Mouse (Mus musculus) brain, adult 10 weeks (tissue): ENCODE results near the gene Olfr1315-ps1. TPM values are rescaled to one million over a fixed set of nuclear protein-coding genes. Genes with fewer than 3 reads are reported as not detected.

ENCODE experiments used
- polyA plus RNA-seq: library from polyadenylated mRNA; stranded (reverse); fragments of 350-450 nt; fragmentation: Illumina TruSeq; extraction: RNeasy Lipid Tissue Mini Kit (QIAGEN cat#74804); gene quantifications from one replicate; pipeline ENCODE4 v1.2.3, GENCODE M21; 2015; ENCODE audit warnings: low read depth, low replicate concordance

Olfr1315-ps1 gene
- not detected for polyA plus RNA-seq

GRCm38 (mm10) chr2:112115340-112115739 lies at the start of gene Olfr1315-ps1:
Gene Olfr1315-ps1, minus strand, starts transcription at chr2:112115440.

DNA sequence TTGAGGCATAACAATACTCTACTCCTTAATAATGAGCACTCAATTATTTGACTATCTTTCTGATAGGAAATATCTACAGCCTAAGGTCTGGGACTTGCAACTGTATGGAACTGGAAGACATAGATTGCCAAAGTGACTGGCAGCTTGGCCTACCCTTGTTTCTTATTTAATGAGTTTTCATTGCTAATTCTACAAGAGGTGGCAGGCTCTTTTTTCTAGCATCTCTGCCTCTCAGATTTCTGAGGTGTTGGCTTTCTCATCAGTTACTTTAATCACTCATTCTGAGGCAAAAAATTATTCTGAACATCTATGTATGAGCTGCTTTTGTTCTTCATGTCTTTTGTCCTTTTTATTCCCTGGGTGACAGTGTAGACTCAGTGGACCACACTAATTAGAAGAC lies 38.7 kb upstream of the Olfr1315-ps1 start, which contains the start of gene Olfr1318:
Olfr1318 (plus strand) TSS at position 301 of the 400 bp plus-strand sequence.

GRCm38 (mm10) chr2:112140029-112140428 lies 24.8 kb upstream of the Olfr1315-ps1 start, which contains the start of gene Olfr1317:
Gene Olfr1317, plus strand, starts transcription at chr2:112140329.

DNA sequence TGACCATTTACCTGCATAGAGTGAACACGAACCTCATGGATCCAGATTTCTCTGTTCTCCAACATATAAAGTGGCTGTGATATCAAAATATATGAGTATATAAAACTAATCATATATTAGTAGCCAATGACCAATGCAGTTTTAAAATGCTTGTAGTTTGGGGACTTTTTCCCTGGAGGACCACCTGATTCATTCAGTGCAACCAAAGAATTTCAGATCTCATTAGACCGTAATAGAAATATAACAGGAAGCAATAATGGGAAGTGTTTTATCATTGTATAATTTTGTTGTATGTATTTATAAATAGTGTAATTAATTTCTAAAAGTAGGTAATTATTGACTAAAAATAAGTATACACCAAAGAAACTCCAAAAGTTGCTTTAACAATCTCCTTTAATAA lies 19.6 kb upstream of the Olfr1315-ps1 start, which contains the start of gene Olfr1316:
Olfr1316 (minus strand) TSS at position 101 of the 400 bp plus-strand sequence.

GRCm38 (mm10) chr2:112096681-112097080 lies 18.6 kb downstream of the Olfr1315-ps1 start, which contains the start of gene Olfr1314:
Gene Olfr1314, minus strand, starts transcription at chr2:112096781.

DNA sequence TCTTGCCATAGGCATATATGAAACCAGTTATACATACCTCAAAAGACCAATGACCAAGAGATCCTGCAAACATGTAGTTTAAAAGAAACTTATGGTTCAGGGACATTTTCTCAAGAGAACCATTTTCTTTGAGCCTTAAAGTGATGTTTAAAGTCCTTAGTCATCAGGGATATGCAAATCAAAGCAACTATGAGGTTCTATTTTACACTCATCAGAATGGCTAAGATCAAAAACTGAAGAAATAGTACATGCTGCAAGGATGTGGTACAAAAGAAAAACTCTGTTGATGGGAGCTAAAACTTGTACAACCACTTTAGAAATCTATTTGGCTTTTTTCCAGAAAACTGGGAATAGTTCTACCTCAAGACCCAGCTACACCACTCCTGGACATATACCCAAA lies 37.5 kb downstream of the Olfr1315-ps1 start, which contains the start of gene Olfr1313:
Olfr1313 (minus strand) TSS at position 101 of the 400 bp plus-strand sequence.

Other genes with a start within 250 kb of the Olfr1315-ps1 start
- not detected for gene Olfr1305, start 238.3 kb downstream of the Olfr1315-ps1 start, polyA plus RNA-seq
- gene Olfr1306, start 199.2 kb downstream of the Olfr1315-ps1 start, polyA plus RNA-seq, result not detected
- not detected for gene Olfr1307, start 166.0 kb downstream of the Olfr1315-ps1 start, polyA plus RNA-seq
- gene Olfr1308, start 150.5 kb downstream of the Olfr1315-ps1 start, polyA plus RNA-seq, result not detected
- not detected for gene Olfr1309, start 125.2 kb downstream of the Olfr1315-ps1 start, polyA plus RNA-seq
- not detected for gene Olfr1310, start 102.7 kb downstream of the Olfr1315-ps1 start, polyA plus RNA-seq
- gene Olfr1311, start 91.0 kb downstream of the Olfr1315-ps1 start, polyA plus RNA-seq, result not detected
- not detected for gene Olfr1312, start 65.2 kb downstream of the Olfr1315-ps1 start, polyA plus RNA-seq
- gene Olfr1313, start 37.6 kb downstream of the Olfr1315-ps1 start, polyA plus RNA-seq, result not detected
- not detected for gene Olfr1314, start 18.7 kb downstream of the Olfr1315-ps1 start, polyA plus RNA-seq
- gene Olfr1316, start 19.5 kb upstream of the Olfr1315-ps1 start, polyA plus RNA-seq, result not detected
- not detected for gene Olfr1317, start 24.9 kb upstream of the Olfr1315-ps1 start, polyA plus RNA-seq
- not detected for gene Olfr1318, start 38.8 kb upstream of the Olfr1315-ps1 start, polyA plus RNA-seq
- gene Lpcat4, start 124.0 kb upstream of the Olfr1315-ps1 start, polyA plus RNA-seq, result 120 TPM
- not detected for gene Nutm1, start 143.9 kb upstream of the Olfr1315-ps1 start, polyA plus RNA-seq
- gene Nop10, start 146.5 kb upstream of the Olfr1315-ps1 start, polyA plus RNA-seq, result 93.6 TPM
- gene Slc12a6, start 150.4 kb upstream of the Olfr1315-ps1 start, polyA plus RNA-seq, result 75.7 TPM
- 1.1 TPM for gene Gm21985, start 150.9 kb upstream of the Olfr1315-ps1 start, polyA plus RNA-seq